Mouse (Mus musculus) induced T-regulatory cell, adult 2 months (primary cell): ENCODE measurements around the gene Lta.

Experiments
- DNase-seq: peaks from one replicate; pipeline ENCODE4 v3.0.0-alpha.2; 2012; ENCODE audit warnings: low read depth

Gene Lta

GRCm38 (mm10) chr17:35158850-35159593 lies 46.1 kb downstream of the Lta start:
- DNase-seq = no peak

- DNase-seq = no peak
Measured at GRCm38 (mm10) chr17:35157661-35158175, 47.4 kb downstream of the Lta start.

GRCm38 (mm10) chr17:35157254-35157653 lies 47.9 kb downstream of the Lta start:
- no peak for DNase-seq

GRCm38 (mm10) chr17:35156461-35157200 lies 48.5 kb downstream of the Lta start:
- no peak for DNase-seq

- no peak for DNase-seq
Measured at GRCm38 (mm10) chr17:35155451-35155850, 49.7 kb downstream of the Lta start.

- no peak for DNase-seq
Measured at GRCm38 (mm10) chr17:35154616-35155015, 50.5 kb downstream of the Lta start.

- DNase-seq = no peak
Measured at GRCm38 (mm10) chr17:35153931-35154330, 51.2 kb downstream of the Lta start.
